Mouse (Mus musculus) embryo, embryonic 10 days (tissue): ENCODE results near the gene Tcstv1.
"Not testable (repeated sequence)": the region's sequence is repeated elsewhere in the genome, so short reads cannot be mapped to it uniquely, and the experiment has no call there.

Experiments used
- DNase-seq: peaks from one replicate; pipeline ENCODE4 v3.0.0-alpha.2; 2015; ENCODE audit warnings: low spot score

Tcstv1 gene

DNA sequence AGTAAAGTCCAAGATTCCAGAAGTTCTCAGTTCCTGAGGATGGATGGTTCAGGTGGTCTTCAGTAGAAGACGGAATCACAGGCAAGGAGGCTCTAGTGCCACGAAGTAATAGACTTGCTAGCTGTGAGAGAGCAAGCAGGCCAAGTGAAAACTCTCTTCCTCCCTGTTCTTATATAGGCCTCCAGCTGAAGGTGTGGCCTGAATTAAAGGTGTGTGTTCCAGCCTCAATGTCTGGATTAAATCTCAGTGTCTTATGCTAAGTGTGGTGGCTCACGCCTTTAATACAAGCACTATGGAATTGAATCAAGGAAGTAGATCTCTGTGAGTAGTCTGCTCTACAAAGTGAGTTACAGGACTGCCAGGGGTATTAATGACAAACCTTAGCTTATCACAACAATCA lies at the start of gene Tcstv1:
Gene Tcstv1, minus strand, starts transcription at position 101 of the 400 bp plus-strand sequence.
- not testable (repeated sequence) for DNase-seq

DNA sequence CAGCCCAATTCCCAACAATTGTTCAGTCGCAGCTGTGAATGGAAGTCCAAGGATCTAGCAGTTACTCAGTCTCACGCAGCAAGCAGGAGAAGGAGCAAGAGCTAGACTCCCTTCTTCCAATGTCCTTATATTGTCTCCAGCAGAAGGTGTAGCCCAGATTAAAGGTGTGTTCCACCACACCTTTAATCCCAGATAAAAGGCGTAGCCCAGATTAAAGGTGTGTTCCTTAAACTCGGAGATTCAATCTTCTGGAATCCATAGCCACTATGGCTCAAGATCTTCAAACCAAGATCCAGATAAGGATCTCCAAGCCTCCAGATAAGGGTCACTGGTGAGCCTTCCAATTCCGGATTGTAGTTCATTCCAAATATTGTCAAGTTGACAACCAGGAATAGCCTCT lies 34.6 kb upstream of the Tcstv1 start, which contains the start of gene Gm21761:
Gene Gm21761, minus strand, starts transcription at position 101 of the 400 bp plus-strand sequence.
- not testable (repeated sequence) for DNase-seq

DNA sequence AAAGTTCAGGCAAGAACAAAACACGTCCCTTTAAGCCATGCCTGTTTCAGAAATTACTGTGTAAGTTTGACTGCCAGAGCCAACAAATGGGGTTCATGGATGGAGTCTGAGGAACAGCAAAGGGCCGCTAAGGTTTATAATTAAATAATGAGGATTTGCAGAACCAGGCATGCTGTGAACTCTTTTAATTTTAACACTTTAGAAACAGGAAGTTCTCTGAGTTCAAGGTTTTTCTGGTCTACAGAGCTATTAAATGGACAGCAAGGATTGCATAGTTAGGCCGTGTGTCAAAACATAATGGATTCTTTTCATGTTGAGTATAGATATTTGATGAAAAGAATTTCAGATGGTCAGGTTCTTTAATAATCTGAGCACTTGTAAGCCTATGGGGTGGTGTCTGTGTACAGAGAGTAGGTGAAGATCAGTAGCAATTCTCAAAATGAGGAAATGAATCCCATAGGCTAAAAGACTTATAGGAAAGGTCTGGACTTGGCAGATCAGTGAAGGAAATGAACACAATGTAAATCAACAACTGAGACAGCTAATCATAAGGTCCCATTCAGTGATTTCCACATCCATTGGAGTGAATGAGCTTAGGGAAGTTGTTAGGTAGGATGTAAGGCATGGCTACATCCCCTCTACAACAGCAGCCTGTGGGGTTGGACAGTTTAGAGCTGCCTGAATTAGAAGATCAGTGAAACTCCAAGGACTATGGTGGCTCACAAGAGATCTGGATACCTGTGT lies 30.2 kb upstream of the Tcstv1 start:
- not testable (repeated sequence) for DNase-seq

DNA sequence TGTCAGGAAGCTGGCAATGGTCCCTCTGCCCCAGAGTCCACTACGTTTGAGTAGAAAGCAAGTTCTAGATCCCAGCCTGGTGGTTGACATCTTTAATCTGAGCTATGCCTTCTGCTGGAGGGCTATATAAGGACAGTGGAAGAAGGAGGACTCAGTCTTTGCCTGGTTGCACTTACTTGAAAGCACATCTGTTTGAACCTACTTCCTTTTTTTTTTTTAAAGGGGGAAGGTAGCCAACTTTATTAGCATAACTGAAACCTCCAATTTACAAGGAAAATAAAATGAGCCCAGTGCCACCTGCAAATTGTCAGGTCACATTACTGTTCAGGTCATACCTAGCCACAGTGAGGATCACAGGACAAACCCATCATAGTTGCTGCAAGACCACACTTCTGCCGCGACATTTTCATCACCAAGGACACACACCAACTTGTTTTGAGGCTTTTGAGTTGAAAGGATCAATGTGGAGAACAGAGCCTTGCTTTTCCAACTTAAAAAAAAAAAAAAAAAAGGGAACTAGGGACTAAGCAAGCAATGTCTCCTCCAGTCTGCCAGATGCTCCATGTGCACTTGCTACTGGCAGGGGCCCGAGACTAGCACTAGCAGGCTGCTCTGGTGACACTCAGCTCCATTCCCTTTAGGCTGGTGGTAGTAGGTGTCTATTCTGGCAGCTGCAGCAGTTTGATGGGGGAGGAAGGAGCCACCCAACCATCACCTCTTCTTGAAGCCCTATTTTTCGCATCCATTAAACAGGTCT lies 22.6 kb upstream of the Tcstv1 start:
- DNase-seq, result not testable (repeated sequence)

DNA sequence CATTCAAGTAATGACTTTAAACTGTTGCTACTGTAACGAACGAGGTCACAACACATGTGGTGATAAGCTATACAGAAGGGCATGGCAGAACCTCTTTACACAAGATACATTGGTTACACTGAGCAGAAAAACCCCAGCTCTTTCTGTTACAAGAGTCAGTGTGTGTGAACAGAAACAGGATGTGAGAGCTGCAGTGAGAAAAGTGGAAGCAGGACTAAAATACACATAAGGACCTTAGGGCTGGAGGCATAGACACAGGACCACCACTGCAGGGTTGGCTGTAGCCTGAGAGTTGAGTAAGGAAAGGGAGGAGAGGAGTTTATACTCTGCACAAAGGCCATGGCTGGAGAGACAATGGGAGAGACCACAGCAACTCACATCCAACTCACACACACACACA lies 21.9 kb upstream of the Tcstv1 start:
- DNase-seq, result not testable (repeated sequence)

DNA sequence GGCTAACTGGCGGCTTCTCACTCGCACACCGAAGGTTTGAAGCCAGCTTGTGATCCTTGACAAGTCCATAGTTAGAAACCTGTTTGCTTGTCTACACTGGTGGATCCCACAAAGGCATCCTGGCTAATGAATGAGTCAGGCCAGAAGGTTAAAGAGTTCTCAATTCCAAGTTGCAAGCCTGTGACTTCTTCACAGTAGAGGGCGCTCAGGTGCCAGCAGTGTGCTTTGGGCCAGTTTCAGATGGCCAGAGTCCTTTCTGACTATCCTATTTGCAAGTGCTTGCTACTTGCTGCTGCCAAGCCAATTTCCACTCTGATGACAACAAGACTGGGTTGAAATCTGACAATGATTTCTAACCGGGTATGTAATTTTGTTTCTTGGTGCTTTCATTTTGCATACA lies 4.0 kb upstream of the Tcstv1 start:
- DNase-seq, result not testable (repeated sequence)

DNA sequence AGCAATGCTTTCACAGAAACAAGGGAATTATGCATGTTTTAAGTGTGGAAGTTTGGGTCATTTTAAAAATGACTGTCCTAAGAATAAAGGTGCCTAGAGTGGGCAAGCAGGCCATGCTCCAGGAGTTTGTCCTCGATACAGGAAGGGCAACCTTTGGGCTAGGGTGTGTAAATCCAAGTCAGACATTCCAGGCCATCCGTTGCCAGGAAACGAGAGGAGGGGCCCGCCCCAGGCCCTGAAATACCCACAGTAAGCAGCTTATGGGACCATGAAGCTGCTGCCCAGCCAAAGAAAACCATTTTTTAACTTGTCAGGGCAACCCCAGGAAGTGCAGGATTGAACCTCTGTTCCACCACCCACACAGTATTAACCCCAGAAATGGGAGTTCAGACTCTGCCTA lies 7.7 kb downstream of the Tcstv1 start:
- DNase-seq, result peak; percentile 14

DNA sequence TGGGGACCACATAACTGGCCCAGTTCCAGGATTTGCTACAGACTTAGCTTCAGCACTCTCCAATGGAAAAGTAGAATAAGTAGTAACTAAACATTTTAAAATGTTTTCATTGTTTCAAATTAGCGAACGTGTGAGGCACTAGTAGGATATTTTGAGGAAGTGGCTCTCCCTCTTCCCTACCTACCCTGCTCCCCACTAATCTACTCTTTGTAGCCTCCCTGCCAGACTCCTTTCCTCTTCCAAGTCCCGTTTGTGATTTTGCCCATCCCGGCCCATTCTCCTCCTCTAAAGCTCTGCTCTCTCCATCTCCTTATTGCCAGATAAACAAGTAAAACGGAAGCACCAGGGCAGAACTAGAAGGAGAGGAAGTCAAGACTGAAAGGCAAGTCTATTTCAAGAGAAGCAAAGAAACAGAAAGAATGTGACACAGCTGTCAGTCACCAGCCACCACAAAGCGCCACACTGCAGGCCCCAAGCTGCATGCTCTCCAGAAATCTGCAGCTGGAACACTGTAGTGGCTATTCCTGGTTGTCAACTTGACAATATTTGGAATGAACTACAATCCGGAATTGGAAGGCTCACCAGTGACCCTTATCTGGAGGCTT lies 30.1 kb downstream of the Tcstv1 start:
- not testable (repeated sequence) for DNase-seq

DNA sequence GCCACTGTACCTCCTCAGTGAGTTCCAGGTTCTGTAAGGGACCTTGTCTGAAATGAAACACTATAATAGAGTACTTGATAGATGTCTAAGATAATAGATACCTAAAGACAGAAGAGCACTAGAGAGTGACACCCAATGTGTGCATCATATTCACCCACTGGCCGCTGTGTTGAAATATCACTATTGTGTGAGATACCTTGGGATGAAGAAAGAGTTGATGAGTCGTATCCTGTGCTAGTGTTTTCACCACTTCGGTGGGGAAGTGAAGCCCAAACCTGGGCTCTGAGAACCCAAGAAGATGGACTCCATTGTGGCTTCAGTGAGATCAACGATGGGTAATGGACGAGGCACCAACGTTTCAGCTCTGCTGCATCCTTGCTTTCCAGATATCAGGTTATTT lies 32.2 kb downstream of the Tcstv1 start:
- DNase-seq, result not testable (repeated sequence)
